24 mouse cellular contexts compared by ENCODE assay signal in the genomic region with DNA sequence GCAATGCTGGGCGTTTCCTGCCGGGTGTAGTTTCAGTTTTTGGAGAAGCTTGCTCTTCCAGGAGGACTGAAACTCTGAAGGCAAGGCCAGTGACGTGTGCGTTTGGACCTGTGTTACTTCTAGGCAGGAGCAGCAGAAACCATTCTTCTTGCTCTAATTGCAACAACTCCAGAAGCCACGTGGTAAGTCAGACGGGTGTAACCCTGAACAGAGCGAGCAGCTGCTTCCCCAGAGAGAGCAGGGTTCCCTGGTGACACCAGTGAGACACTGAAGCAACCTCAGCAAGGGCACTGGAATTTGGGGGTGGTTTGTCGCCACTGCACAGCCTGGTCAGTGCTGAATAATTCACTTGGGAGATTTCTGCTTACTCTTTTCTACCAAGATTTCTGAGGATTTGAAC.
A peak's percentile ranks its signal among the peaks of the same experiment; 100 is the strongest.
DNase-seq lines count a peak whose midpoint lies in the region; ATAC-seq and TF ChIP-seq lines count a peak whose summit lies in the region.
"Had no signal": no experiment of that assay in that cellular context is flagged by ENCODE, and none has a peak within 500 bp of the region (broad histone marks: within the 10 kb centered on the region; RNA-seq: fewer than 3 reads in every experiment).

No protein-coding gene starts in this region.

- H3K4me1 ChIP-seq in heart, embryonic 12.5 days (replicated peaks) = 0 out of 2 replicates have a peak, but pooled peaks cover 5% of the 10 kb centered on the region
- H3K4me1 ChIP-seq in liver, postnatal 0 days (ENCODE audit: insufficient read depth) = peaks cover 5% of the 10 kb centered on the region; the same call in 1 of the 2 replicates
- H3K4me1 ChIP-seq: liver, embryonic 15.5 days had no signal

- no peak for ATAC-seq in heart, embryonic 12.5 days (ENCODE audit: insufficient number of reproducible peaks, low FRiP score)
- ATAC-seq in megakaryocyte, adult 5-6 weeks (ENCODE audit: poor library complexity, severe bottlenecking) = peak; percentile 47
- ATAC-seq in liver, postnatal 0 days = no peak
- ATAC-seq: activated CD4-positive, CD25-positive, alpha-beta regulatory T cell, adult 4 months; CD4-positive, CD25-positive, alpha-beta regulatory T cell, adult 4 months; forebrain, postnatal 0 days; hindbrain, embryonic 16.5 days; intestine, embryonic 16.5 days; lung, postnatal 0 days had no signal

- no peak overlapping the region for H3K4me2 ChIP-seq in heart, embryonic 12.5 days
- H3K4me2 ChIP-seq in liver, postnatal 0 days (ENCODE audit: low read depth, low read length) = no peak overlapping the region
- H3K4me2 ChIP-seq: embryonic facial prominence, embryonic 15.5 days; heart, embryonic 13.5 days; limb, embryonic 15.5 days; liver, embryonic 15.5 days had no signal

- H3K27ac ChIP-seq in heart, embryonic 12.5 days (ENCODE audit: poor library complexity, severe bottlenecking) = no peak overlapping the region
- H3K27ac ChIP-seq in liver, postnatal 0 days (ENCODE audit: low read depth) = no peak overlapping the region
- H3K27ac ChIP-seq: embryonic facial prominence, embryonic 15.5 days; heart, embryonic 13.5 days; kidney, postnatal 0 days; limb, embryonic 15.5 days; liver, embryonic 15.5 days; midbrain, embryonic 10.5 days had no signal

- peak; percentile 93 for DNase-seq in heart, adult 11 months
- DNase-seq in 3134 (ENCODE audit: extremely low read depth, insufficient read length, low spot score) (peak; percentile 20), A20 (ENCODE audit: low read depth, low spot score) (peak; percentile 3)
- no peak for DNase-seq in liver, postnatal 0 days
- DNase-seq in gastrocnemius, adult 18-20 months (ENCODE audit: low spot score) = no peak
- DNase-seq: cerebellum, adult 11-12 months; cerebellum, postnatal 25 days; forebrain, postnatal 0 days; retina, postnatal 1 day; thymus, adult 2 months had no signal

- H3K4me3 ChIP-seq in heart, embryonic 12.5 days = no peak overlapping the region
- H3K4me3 ChIP-seq in liver, postnatal 0 days (ENCODE audit: low read depth, low read length) = no peak overlapping the region
- H3K4me3 ChIP-seq: embryonic facial prominence, embryonic 15.5 days; heart, embryonic 13.5 days; limb, embryonic 15.5 days; liver, embryonic 15.5 days; midbrain, embryonic 10.5 days had no signal

- no peak for TF ChIP-seq EP300 in liver, postnatal 0 days (IDR thresholded peaks at IDR 0.05; ENCODE audit: low read depth)

- no peaks in the 10 kb centered on the region for H3K36me3 ChIP-seq in heart, embryonic 12.5 days
- no peaks in the 10 kb centered on the region for H3K36me3 ChIP-seq in liver, postnatal 0 days (replicated peaks; ENCODE audit: insufficient read depth, low read length)
- H3K36me3 ChIP-seq: embryonic facial prominence, embryonic 15.5 days; G1E; heart, embryonic 13.5 days; limb, embryonic 15.5 days; liver, embryonic 15.5 days; midbrain, embryonic 10.5 days had no signal

- no peak overlapping the region for H3K9ac ChIP-seq in heart, embryonic 12.5 days
- H3K9ac ChIP-seq in liver, postnatal 0 days (replicated peaks) = no peak overlapping the region
- H3K9ac ChIP-seq: embryonic facial prominence, embryonic 15.5 days; forebrain, postnatal 0 days; heart, embryonic 13.5 days; limb, embryonic 15.5 days; liver, embryonic 15.5 days had no signal

- H3K9me3 ChIP-seq in heart, embryonic 12.5 days (replicated peaks) = no peaks in the 10 kb centered on the region
- no peaks in the 10 kb centered on the region for H3K9me3 ChIP-seq in liver, postnatal 0 days (ENCODE audit: low read length)
- H3K9me3 ChIP-seq: embryonic facial prominence, embryonic 15.5 days; heart, embryonic 13.5 days; limb, embryonic 15.5 days; liver, embryonic 15.5 days had no signal

- peaks cover 46% of the 10 kb centered on the region for H3K27me3 ChIP-seq in heart, embryonic 12.5 days (replicated peaks)
- H3K27me3 ChIP-seq in liver, postnatal 0 days (ENCODE audit: insufficient read depth, low read length) = peaks cover 31% of the 10 kb centered on the region

- TF ChIP-seq CTCF in liver, postnatal 0 days (IDR thresholded peaks at IDR 0.05; ENCODE audit: low read depth) = no peak

- WGBS in heart, embryonic 12.5 days = 65% methylated on average over 8 of the region's 8 CpGs
- 32% methylated on average over 8 of the region's 8 CpGs for WGBS in liver, postnatal 0 days (ENCODE audit: insufficient replicate concordance)

Comparison
In these comparisons a context has a peak if more than half of its experiments do, and no peak if none do; other contexts are left out.
1. DNase-seq: peak in heart, adult 11 months (single experiment), 3134 (single experiment) and A20 (single experiment); none in liver, postnatal 0 days (single experiment) and gastrocnemius, adult 18-20 months (single experiment).